8 mouse cellular contexts compared by ENCODE assay signal in the genomic region with DNA sequence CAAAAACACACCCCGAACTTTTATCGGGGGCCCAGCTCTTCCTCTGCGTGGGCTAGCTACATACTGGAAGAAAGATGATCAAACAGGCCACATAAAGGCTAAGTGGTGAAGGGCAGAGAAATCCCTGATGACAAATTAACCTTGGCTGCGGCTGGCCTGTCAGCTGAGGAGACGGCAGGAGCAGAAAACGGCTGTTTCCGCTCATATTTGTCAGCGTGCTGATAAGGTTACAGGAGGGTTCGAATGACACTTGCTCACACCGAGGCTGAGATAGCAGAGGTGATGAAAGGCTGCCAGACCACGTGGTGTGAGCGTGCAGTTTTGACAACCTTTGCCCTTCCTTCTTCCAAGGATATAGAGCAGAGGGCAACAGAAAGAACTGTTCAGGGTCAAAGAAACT. TPM values are rescaled to one million over a fixed set of nuclear protein-coding genes. Genes with fewer than 3 reads are reported as not detected.
DNase-seq lines count a peak whose midpoint lies in the region; ATAC-seq and TF ChIP-seq lines count a peak whose summit lies in the region.

No protein-coding gene starts in this region.

- H3K4me1 ChIP-seq in lung, embryonic 15.5 days, result peaks cover 28% of the 10 kb centered on the region
- H3K4me1 ChIP-seq in embryonic facial prominence, embryonic 10.5 days, result peaks cover 36% of the 10 kb centered on the region
- peaks cover 31% of the 10 kb centered on the region for H3K4me1 ChIP-seq in intestine, embryonic 16.5 days (ENCODE audit: control insufficient read depth, insufficient read depth, low read length)
- no peaks in the 10 kb centered on the region for H3K4me1 ChIP-seq in forebrain, postnatal 0 days (ENCODE audit: insufficient read depth)

- WGBS in lung, embryonic 15.5 days, result 7% methylated on average over 12 of the region's 12 CpGs
- 22% methylated on average over 12 of the region's 12 CpGs for WGBS in embryonic facial prominence, embryonic 10.5 days
- 7% methylated on average over 12 of the region's 12 CpGs for WGBS in intestine, embryonic 16.5 days
- 54% methylated on average over 12 of the region's 12 CpGs for WGBS in forebrain, postnatal 0 days

- no peak overlapping the region for H3K4me3 ChIP-seq in lung, embryonic 15.5 days
- H3K4me3 ChIP-seq in embryonic facial prominence, embryonic 10.5 days, result peak overlapping the region; percentile 21; the same call in 1 of the 2 replicates
- H3K4me3 ChIP-seq in intestine, embryonic 16.5 days (ENCODE audit: low read length), result no peak overlapping the region
- no peak overlapping the region for H3K4me3 ChIP-seq in forebrain, postnatal 0 days (ENCODE audit: low read depth, low read length)

- peak overlapping the region; percentile 34; the same call in 1 of the 2 replicates for H3K27ac ChIP-seq in lung, embryonic 15.5 days
- peak overlapping the region; percentile 63 for H3K27ac ChIP-seq in embryonic facial prominence, embryonic 10.5 days (replicated peaks)
- H3K27ac ChIP-seq in intestine, embryonic 16.5 days (ENCODE audit: low read length), result peak overlapping the region; percentile 77
- H3K27ac ChIP-seq in forebrain, postnatal 0 days (ENCODE audit: low read depth, low read length), result no peak overlapping the region

- ATAC-seq in lung, embryonic 15.5 days (ENCODE audit: borderline replicate concordance, extremely low read depth, low FRiP score, low TSS enrichment), result peak; percentile 74; the same call in 1 of the 2 replicates
- ATAC-seq in intestine, embryonic 16.5 days, result peak; percentile 88
- peak; percentile 85 for ATAC-seq in megakaryocyte, adult 5-6 weeks (ENCODE audit: poor library complexity, severe bottlenecking)
- no peak for ATAC-seq in forebrain, postnatal 0 days

- H3K4me2 ChIP-seq in lung, embryonic 15.5 days, result 0 out of 2 replicates have a peak overlapping the region, but pooled peaks have one; percentile 4
- H3K4me2 ChIP-seq in intestine, embryonic 16.5 days (ENCODE audit: low read depth, low read length), result peak overlapping the region; percentile 37; the same call in 1 of the 2 replicates
- no peak overlapping the region for H3K4me2 ChIP-seq in forebrain, postnatal 0 days (ENCODE audit: low read depth)

- TF ChIP-seq CTCF in forebrain, postnatal 0 days (IDR thresholded peaks at IDR 0.05; ENCODE audit: low read depth), result no peak

- H3K9me3 ChIP-seq in lung, embryonic 15.5 days, result no peaks in the 10 kb centered on the region
- H3K9me3 ChIP-seq in embryonic facial prominence, embryonic 10.5 days, result no peaks in the 10 kb centered on the region
- H3K9me3 ChIP-seq in intestine, embryonic 16.5 days (ENCODE audit: control insufficient read depth, low read length), result no peaks in the 10 kb centered on the region
- no peaks in the 10 kb centered on the region for H3K9me3 ChIP-seq in forebrain, postnatal 0 days (ENCODE audit: low read length)

- H3K9ac ChIP-seq in lung, embryonic 15.5 days, result no peak overlapping the region
- peak overlapping the region; percentile 15; the same call in 1 of the 2 replicates for H3K9ac ChIP-seq in intestine, embryonic 16.5 days (ENCODE audit: low read depth, low read length)
- H3K9ac ChIP-seq in forebrain, postnatal 0 days, result no peak overlapping the region

- H3K36me3 ChIP-seq in lung, embryonic 15.5 days, result no peaks in the 10 kb centered on the region
- H3K36me3 ChIP-seq in embryonic facial prominence, embryonic 10.5 days (replicated peaks), result no peaks in the 10 kb centered on the region
- no peaks in the 10 kb centered on the region for H3K36me3 ChIP-seq in intestine, embryonic 16.5 days (ENCODE audit: control insufficient read depth, insufficient read depth, low read length)
- no peaks in the 10 kb centered on the region for H3K36me3 ChIP-seq in forebrain, postnatal 0 days (ENCODE audit: insufficient read depth)

- no peak for DNase-seq in lung, adult 18-20 months
- peak; percentile 46 for DNase-seq in embryonic facial prominence, embryonic 10.5 days (ENCODE audit: low spot score)
- DNase-seq in layer of hippocampus, postnatal 14 days (ENCODE audit: low spot score in 2 of 2), result no peak
- no peak for DNase-seq in forebrain, postnatal 0 days
- DNase-seq in frontal cortex, postnatal 25 days (ENCODE audit: low spot score in 2 of 2), result no peak

- H3K27me3 ChIP-seq in lung, embryonic 15.5 days, result no peaks in the 10 kb centered on the region
- peaks cover 12% of the 10 kb centered on the region for H3K27me3 ChIP-seq in embryonic facial prominence, embryonic 10.5 days (replicated peaks; ENCODE audit: low read depth, poor library complexity, severe bottlenecking)
- no peaks in the 10 kb centered on the region for H3K27me3 ChIP-seq in intestine, embryonic 16.5 days (replicated peaks; ENCODE audit: control insufficient read depth, insufficient read depth, low read length)
- H3K27me3 ChIP-seq in forebrain, postnatal 0 days (ENCODE audit: insufficient read depth, low read length), result no peaks in the 10 kb centered on the region

RNA-seq across cellular contexts. Expression of a gene that starts 19.3 kb away (rescaled TPM):
- 13.9 and 14.9 TPM in 2 replicates for polyA plus RNA-seq in lung, embryonic 15.5 days (2015; fragmentation: Nextera tagmentation; extraction: Ambion mirVana)
- 4.3 and 5.7 TPM in 2 replicates for polyA plus RNA-seq in embryonic facial prominence, embryonic 10.5 days (2016; fragmentation: Nextera tagmentation; extraction: Ambion mirVana)
- 6.6 and 8.8 TPM in 2 replicates for polyA plus RNA-seq in intestine, embryonic 16.5 days (2015; fragmentation: Nextera tagmentation; extraction: Ambion mirVana)
- total RNA-seq in megakaryocyte, adult 5-6 weeks (2015), result 0.09 and 0.32 TPM in 2 replicates
- 0.65 and 0.73 TPM in 2 replicates for total RNA-seq in megakaryocyte, adult 5-6 weeks (2017)
- total RNA-seq in layer of hippocampus, postnatal 14 days (2021), result 1 to 10 TPM; 2.4 to 3.4 TPM
- 3.5 and 3.7 TPM in 2 replicates for total RNA-seq in forebrain, postnatal 0 days (2014; rRNA removed)
- polyA plus RNA-seq in forebrain, postnatal 0 days (2015; fragmentation: Nextera tagmentation; extraction: Ambion mirVana), result 1.6 and 1.7 TPM in 2 replicates
